Mouse (Mus musculus) forebrain, embryonic 13.5 days (tissue): ENCODE measurements around the gene Obsl1. TPM values are rescaled to one million over a fixed set of nuclear protein-coding genes. Genes with fewer than 3 reads are reported as not detected.

Experiments used
- ATAC-seq: fragments of 200-750 bp; cut with Nextera tagmentation; 2 replicates; pipeline ENCODE4 v1.8.0; 2017
- H3K27ac ChIP-seq: fragments of 300-500 bp; sonication (generic); 2 replicates; pipeline ENCODE4 v1.5.1; 2015; ENCODE audit warnings: inconsistent platforms, mild to moderate bottlenecking, moderate library complexity
- H3K27me3 ChIP-seq: fragments of 300-500 bp; sonication (generic); 2 replicates; pipeline ENCODE4 v1.6.1; 2015; ENCODE audit warnings: mild to moderate bottlenecking, inconsistent platforms
- H3K36me3 ChIP-seq: fragments of 300-500 bp; sonication (generic); 2 replicates; pipeline ENCODE4 v1.6.1; 2015; ENCODE audit warnings: mild to moderate bottlenecking, inconsistent platforms; ENCODE audit not compliant: poor library complexity, severe bottlenecking
- H3K4me1 ChIP-seq: fragments of 300-500 bp; sonication (generic); 2 replicates; pipeline ENCODE4 v1.6.1; 2015; ENCODE audit warnings: inconsistent platforms
- H3K4me2 ChIP-seq: fragments of 300-500 bp; sonication (generic); 2 replicates; pipeline ENCODE4 v1.6.1; 2015; ENCODE audit warnings: inconsistent platforms, mild to moderate bottlenecking, moderate library complexity
- H3K4me3 ChIP-seq: fragments of 300-500 bp; sonication (generic); 2 replicates; pipeline ENCODE4 v1.5.1; 2015; ENCODE audit warnings: mild to moderate bottlenecking, inconsistent platforms
- H3K9ac ChIP-seq: fragments of 300-500 bp; sonication (generic); 2 replicates; pipeline ENCODE4 v1.6.1; 2015; ENCODE audit warnings: mild to moderate bottlenecking, inconsistent platforms
- H3K9me3 ChIP-seq: fragments of 300-500 bp; sonication (generic); replicated peaks from 2 replicates; pipeline ENCODE4 v1.6.1; 2016; ENCODE audit warnings: inconsistent platforms
- WGBS: fragments of 180-500 bp; shearing (Covaris S2); methylation state at CpG from one replicate; pipeline ENCODE4 v1.1.7; 2015; 5-methylcytosine and 5-hydroxymethylcytosine counted together
- polyA plus RNA-seq: library from polyadenylated mRNA; unstranded; fragments of >200 nt; fragmentation: Nextera tagmentation; extraction: Ambion mirVana; gene quantifications from 2 replicates; pipeline ENCODE4 v1.2.1, GENCODE M21; 2015

Obsl1 gene
- polyA plus RNA-seq, 1 experiment from 2014 or later, result 15.5 TPM

GRCm38 (mm10) chr1:75445751-75446611 is 60.3 kb downstream of the Obsl1 start:
- H3K9me3 ChIP-seq, result no peaks in the 10 kb centered on the region
- no peak overlapping the region; the same call in 1 of the 2 replicates for H3K4me3 ChIP-seq
- WGBS, result 1% methylated on average over 22 of the region's 22 CpGs
- peaks cover 63% of the 10 kb centered on the region for H3K27me3 ChIP-seq
- 0 out of 2 replicates have a peak, but pooled peaks cover 6% of the 10 kb centered on the region for H3K36me3 ChIP-seq
- H3K27ac ChIP-seq, result peak overlapping the region; percentile 32
- H3K9ac ChIP-seq, result no peak overlapping the region
- peaks cover 91% of the 10 kb centered on the region for H3K4me1 ChIP-seq
- H3K4me2 ChIP-seq, result peak overlapping the region; percentile 46
- peak; percentile 14 for ATAC-seq

- no peaks in the 10 kb centered on the region for H3K9me3 ChIP-seq
- peak; percentile 11 for ATAC-seq
- 17% methylated on average over 9 of the region's 9 CpGs for WGBS
- peak overlapping the region; percentile 46 for H3K4me2 ChIP-seq
- H3K27me3 ChIP-seq, result peaks cover 56% of the 10 kb centered on the region
- H3K9ac ChIP-seq, result no peak overlapping the region
- peaks cover 83% of the 10 kb centered on the region for H3K4me1 ChIP-seq
- no peak overlapping the region for H3K4me3 ChIP-seq
- peaks cover 13% of the 10 kb centered on the region for H3K36me3 ChIP-seq
- peak overlapping the region; percentile 31; the same call in 1 of the 2 replicates for H3K27ac ChIP-seq
Observed at GRCm38 (mm10) chr1:75445141-75445701, 61.0 kb downstream of the Obsl1 start.

- peaks cover 13% of the 10 kb centered on the region for H3K36me3 ChIP-seq
- H3K27me3 ChIP-seq, result peaks cover 46% of the 10 kb centered on the region
- peaks cover 73% of the 10 kb centered on the region for H3K4me1 ChIP-seq
- 40% methylated on average over 3 of the region's 3 CpGs for WGBS
- H3K4me3 ChIP-seq, result no peak overlapping the region
- ATAC-seq, result no peak
- H3K9me3 ChIP-seq, result no peaks in the 10 kb centered on the region
- H3K4me2 ChIP-seq, result no peak overlapping the region
- no peak overlapping the region; the same call in 1 of the 2 replicates for H3K27ac ChIP-seq
- peak overlapping the region; percentile 27; the same call in 1 of the 2 replicates for H3K9ac ChIP-seq
Observed at GRCm38 (mm10) chr1:75444208-75444607, 62.0 kb downstream of the Obsl1 start.

- WGBS, result 13% methylated on average over 13 of the region's 13 CpGs
- Histone ChIP-seq H3K27me3 (peaks cover 39% of the 10 kb centered on the region), H3K4me1 (peaks cover 65% of the 10 kb centered on the region), H3K9ac (peak overlapping the region; percentile 45; the same call in 1 of the 2 replicates), H3K4me3 (no peak overlapping the region), H3K36me3 (peaks cover 13% of the 10 kb centered on the region), H3K4me2 (peak overlapping the region; percentile 17), H3K9me3 (no peaks in the 10 kb centered on the region), H3K27ac (peak overlapping the region; percentile 48)
- ATAC-seq, result peak; percentile 54
Observed at GRCm38 (mm10) chr1:75443247-75444024, 62.8 kb downstream of the Obsl1 start.

- H3K27me3 ChIP-seq, result peaks cover 34% of the 10 kb centered on the region
- ATAC-seq, result no peak
- H3K9me3 ChIP-seq, result no peaks in the 10 kb centered on the region
- WGBS, result 24% methylated on average over 8 of the region's 8 CpGs
- H3K4me2 ChIP-seq, result peak overlapping the region; percentile 17; the same call in 1 of the 2 replicates
- peak overlapping the region; percentile 45; the same call in 1 of the 2 replicates for H3K9ac ChIP-seq
- no peak overlapping the region for H3K4me3 ChIP-seq
- H3K27ac ChIP-seq, result peak overlapping the region; percentile 48
- H3K36me3 ChIP-seq, result peaks cover 13% of the 10 kb centered on the region
- peaks cover 59% of the 10 kb centered on the region for H3K4me1 ChIP-seq
Observed at GRCm38 (mm10) chr1:75442811-75443210, 63.4 kb downstream of the Obsl1 start.

- Histone ChIP-seq H3K27me3 (peaks cover 28% of the 10 kb centered on the region), H3K4me1 (peaks cover 52% of the 10 kb centered on the region), H3K9ac (no peak overlapping the region), H3K4me2 (no peak overlapping the region), H3K36me3 (peaks cover 13% of the 10 kb centered on the region), H3K4me3 (no peak overlapping the region), H3K27ac (no peak overlapping the region), H3K9me3 (no peaks in the 10 kb centered on the region)
- WGBS, result 78% methylated on average over 9 of the region's 9 CpGs
- ATAC-seq, result no peak
Observed at GRCm38 (mm10) chr1:75442171-75442570, 64.1 kb downstream of the Obsl1 start.

GRCm38 (mm10) chr1:75441471-75441996 is 64.7 kb downstream of the Obsl1 start:
- whole genome bisulfite sequencing, result 88% methylated on average over 15 of the region's 15 CpGs
- Histone ChIP-seq H3K9ac (no peak overlapping the region), H3K27ac (no peak overlapping the region), H3K27me3 (peaks cover 22% of the 10 kb centered on the region; the same call in 1 of the 2 replicates), H3K36me3 (peaks cover 13% of the 10 kb centered on the region), H3K4me1 (peaks cover 51% of the 10 kb centered on the region), H3K4me2 (no peak overlapping the region), H3K4me3 (no peak overlapping the region), H3K9me3 (no peaks in the 10 kb centered on the region)
- ATAC-seq, result no peak

GRCm38 (mm10) chr1:75440661-75441060 is 65.6 kb downstream of the Obsl1 start:
- Histone ChIP-seq H3K9ac (no peak overlapping the region), H3K9me3 (no peaks in the 10 kb centered on the region), H3K27me3 (peaks cover 14% of the 10 kb centered on the region; the same call in 1 of the 2 replicates), H3K27ac (no peak overlapping the region), H3K4me3 (no peak overlapping the region), H3K36me3 (peaks cover 13% of the 10 kb centered on the region), H3K4me1 (peaks cover 48% of the 10 kb centered on the region), H3K4me2 (no peak overlapping the region)
- WGBS, result 89% methylated on average over 7 of the region's 7 CpGs
- ATAC-seq, result no peak

- Histone ChIP-seq H3K9ac (no peak overlapping the region), H3K9me3 (no peaks in the 10 kb centered on the region), H3K4me1 (peaks cover 32% of the 10 kb centered on the region), H3K4me2 (no peak overlapping the region), H3K27me3 (no peaks in the 10 kb centered on the region), H3K4me3 (no peak overlapping the region), H3K36me3 (peaks cover 13% of the 10 kb centered on the region), H3K27ac (no peak overlapping the region)
- WGBS, result 79% methylated on average over 8 of the region's 9 CpGs
- no peak for ATAC-seq
Observed at GRCm38 (mm10) chr1:75438782-75439181, 67.5 kb downstream of the Obsl1 start.

- peak; percentile 92 for ATAC-seq
- Histone ChIP-seq H3K9me3 (no peaks in the 10 kb centered on the region), H3K4me2 (peak within 1 kb of the TSS; percentile 80), H3K27me3 (peaks cover 8% of the 10 kb centered on the region), H3K4me3 (peak within 1 kb of the TSS; percentile 57), H3K4me1 (peaks cover 14% of the 10 kb centered on the region), H3K27ac (no peak within 1 kb of the TSS; the same call in 1 of the 2 replicates), H3K36me3 (peaks cover 5% of the 10 kb centered on the region), H3K9ac (peak within 1 kb of the TSS; percentile 77)
- 7% methylated on average over 28 of the region's 28 CpGs for WGBS
Observed at GRCm38 (mm10) chr1:75435475-75436328, 70.5 kb downstream of the Obsl1 start, which contains the start of gene Gmppa. TSS of gene Gmppa (plus strand) at chr1:75435930.
